Mouse (Mus musculus) stomach, postnatal 0 days (tissue): Measurements from ENCODE around the gene Dgcr2.

ENCODE experiments used
- CTCF ChIP-seq: IDR thresholded peaks from 2 replicates; pipeline ENCODE4 v1.5.1; 2016; ENCODE audit warnings: antibody characterized with exemption, low read depth, mild to moderate bottlenecking, moderate library complexity
- EP300 ChIP-seq: optimal IDR thresholded peaks from 2 replicates; pipeline ENCODE3; 2016; ENCODE audit warnings: antibody characterized with exemption

DNA sequence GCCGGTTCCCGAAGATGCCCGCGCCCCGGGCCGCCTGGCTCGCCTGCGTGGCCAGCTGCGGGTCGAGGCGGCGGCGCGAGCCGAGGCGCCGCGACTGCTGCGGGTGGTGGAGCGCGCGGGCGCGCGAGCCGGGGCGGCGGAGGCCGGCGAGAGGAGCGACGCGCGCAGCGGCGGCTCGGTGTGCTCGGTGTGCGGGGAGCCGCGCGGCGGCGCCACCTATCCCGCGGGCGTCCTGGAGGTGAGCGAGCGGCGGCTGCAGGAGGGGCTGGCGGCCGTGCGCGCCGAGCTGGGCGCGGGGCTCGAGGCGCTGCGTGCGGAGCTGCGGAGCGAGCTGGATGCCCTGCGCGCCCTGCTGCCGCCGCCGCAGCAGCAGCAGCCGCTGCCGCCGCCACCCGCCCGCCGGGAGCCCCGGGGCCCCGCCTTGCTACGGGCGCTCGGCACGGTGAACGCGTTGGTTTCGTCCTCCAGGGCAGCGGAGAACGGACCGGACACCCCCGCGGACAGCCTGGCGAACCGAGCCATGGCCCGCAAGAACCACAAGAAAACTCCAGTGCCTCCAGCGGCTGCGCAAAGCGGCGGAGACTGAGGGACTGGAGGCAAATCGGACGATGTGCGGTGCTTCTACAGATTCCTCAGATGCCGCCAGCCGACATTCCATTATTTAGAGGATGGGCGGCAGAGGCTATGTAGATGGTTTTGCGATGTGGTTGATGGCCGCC lies 64.5 kb downstream of the Dgcr2 start:
- no peak for TF ChIP-seq CTCF
- TF ChIP-seq EP300, result no peak
